Mouse (Mus musculus) thymus, postnatal 25 days (tissue): ENCODE results near the gene Gm17428.

Source experiments
- DNase-seq: peaks from one replicate; pipeline ENCODE4 v3.0.0; 2022

Gene Gm17428

DNA sequence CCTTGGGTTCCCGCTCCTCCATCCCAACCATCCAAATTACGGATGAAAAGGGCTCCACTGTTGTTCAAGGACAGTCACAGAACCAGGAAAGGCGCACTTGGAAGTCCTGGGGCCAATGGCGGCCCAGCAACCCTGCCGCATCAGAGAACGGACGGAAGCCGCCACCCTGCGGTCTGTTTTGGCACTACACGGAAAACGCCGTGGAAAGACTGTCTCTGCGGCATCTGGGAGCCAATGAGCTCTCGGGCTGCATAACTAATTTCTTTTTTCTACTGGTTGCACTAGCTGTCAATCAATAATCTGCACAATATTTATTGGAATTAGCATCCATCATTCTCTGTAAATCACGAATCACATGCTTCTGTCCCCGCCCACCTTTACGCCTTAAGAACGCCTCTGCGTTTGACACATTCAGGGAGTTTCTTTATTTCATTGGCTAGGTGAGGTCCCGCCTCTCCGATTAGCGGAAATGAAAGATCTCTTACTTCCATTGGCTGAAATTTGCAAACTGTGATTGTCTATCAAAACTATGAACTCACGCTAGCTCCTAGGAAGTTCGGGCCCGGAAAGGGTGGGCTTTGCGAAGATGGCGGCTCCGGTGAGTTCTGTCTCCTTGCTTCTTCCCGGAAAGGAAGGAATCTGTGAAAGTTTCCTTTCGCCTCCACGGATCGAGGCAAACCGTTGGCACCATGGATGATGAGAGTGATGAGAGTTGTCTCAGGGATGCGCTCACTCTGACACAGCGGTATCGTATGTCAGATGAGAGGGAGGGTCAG lies 38.4 kb downstream of the Gm17428 start, which contains the start of gene Ngdn:
Gene Ngdn, plus strand, starts transcription at position 464 of the 776 bp plus-strand sequence.
- DNase-seq = peak; percentile 99

DNA sequence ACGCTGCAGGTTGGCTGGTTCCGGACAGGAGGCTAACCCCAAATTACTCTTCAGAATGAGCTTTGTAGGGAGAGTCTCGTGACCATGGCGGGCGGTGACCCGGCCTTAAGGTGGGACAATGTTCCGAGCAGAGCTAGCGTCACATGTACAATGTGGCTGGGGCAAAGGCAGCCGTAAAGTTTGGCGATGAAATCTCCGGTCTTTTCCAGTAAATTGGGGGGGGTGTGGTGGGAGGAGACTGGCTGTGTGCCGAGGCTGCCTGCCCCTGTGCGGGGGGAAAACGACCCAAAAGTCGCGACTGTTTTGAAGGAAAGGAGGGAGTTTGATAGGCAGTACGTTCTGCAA lies 39.0 kb downstream of the Gm17428 start:
- DNase-seq = no peak

GRCm38 (mm10) chr14:55016876-55017275 lies 40.1 kb downstream of the Gm17428 start:
- no peak for DNase-seq

DNA sequence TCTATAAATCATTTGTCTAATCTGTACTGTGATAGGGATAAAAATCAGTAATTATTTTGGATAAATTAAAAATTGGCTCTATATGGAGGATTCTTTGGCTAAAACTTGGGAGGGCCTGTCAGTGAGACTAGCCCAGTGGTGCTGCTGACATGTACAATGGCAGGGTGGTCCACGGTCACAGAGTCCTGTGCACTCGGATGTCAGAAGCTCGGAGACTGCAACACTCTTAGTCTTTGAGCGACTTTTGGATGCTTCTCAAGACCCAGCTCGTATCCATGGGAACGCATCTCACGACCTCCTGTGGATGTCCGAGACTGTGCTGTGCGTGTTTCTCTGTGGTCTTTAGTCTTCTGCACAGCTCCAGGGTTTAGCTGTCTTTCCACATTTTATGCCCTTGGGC lies 43.7 kb downstream of the Gm17428 start:
- no peak for DNase-seq

DNA sequence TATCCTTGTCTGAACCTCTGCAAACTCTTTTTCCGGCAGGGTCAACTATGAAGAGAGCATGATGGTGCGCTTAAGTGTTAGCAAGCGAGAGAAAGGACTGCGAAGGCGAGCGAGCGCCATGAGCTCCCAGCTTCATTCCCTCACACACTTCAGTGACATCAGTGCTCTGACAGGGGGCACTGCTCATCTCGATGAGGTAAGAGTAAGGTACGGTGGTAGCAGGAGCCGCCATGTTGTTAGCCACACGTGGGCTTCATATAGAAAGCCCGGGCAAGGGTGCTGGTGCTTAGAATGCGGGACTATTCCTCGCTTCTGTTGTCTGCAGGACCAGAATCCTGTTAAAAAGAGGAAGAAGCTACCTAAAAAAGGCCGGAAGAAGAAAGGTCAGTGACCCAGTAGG lies 46.3 kb downstream of the Gm17428 start:
- no peak for DNase-seq

DNA sequence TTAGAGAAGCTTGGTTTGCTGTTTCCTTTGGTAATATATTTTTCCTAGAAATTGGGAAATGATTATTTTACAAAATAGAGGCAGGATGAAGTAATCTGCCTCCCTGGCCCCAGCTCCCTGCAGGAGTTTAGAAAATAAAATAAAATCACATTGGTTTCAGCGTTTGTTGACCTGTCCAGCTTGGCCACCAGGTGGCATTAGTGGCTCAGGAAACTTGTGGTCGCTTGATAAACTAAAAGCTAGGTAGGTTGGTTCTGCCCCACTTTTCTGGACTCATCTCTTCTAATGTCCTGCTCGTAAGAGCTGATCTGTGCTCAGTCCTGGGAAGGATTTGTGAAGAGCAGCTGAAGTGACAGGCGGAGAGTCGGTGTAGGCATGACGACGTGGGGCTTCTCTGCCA lies 47.5 kb downstream of the Gm17428 start:
- peak; percentile 29 for DNase-seq

DNA sequence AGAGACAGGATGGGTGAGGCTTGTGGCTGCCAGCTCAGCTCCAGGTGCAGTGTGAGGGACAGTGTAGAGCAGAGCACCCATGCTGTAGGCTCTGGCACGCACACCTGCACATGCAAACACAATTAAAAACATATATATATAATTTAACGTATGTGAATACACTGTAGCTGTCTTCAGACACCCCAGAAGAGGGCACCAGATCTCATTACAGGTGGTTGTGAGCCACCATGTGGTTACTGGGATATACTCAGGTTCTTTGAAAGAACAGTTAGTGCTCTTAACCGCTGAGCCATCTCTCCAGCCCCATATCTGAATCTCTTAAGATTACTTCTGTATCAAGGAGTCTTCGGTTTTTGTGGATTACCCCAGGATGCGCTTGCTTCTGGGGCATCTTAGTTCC lies 48.8 kb downstream of the Gm17428 start:
- peak; percentile 29 for DNase-seq
